Mouse (Mus musculus) myocyte (in vitro differentiated cells): ENCODE results near the gene 4930539E08Rik. TPM values are rescaled to one million over a fixed set of nuclear protein-coding genes. Genes with fewer than 3 reads are reported as not detected.

Source experiments
- H3K27me3 ChIP-seq: one replicate; pipeline ENCODE4 v1.6.1; 2011; ENCODE audit not compliant: control insufficient read depth, insufficient read depth, insufficient read length
- H3K36me3 ChIP-seq: one replicate; pipeline ENCODE4 v1.6.1; 2011; ENCODE audit not compliant: control insufficient read depth, insufficient read depth
- H3K4me2 ChIP-seq: one replicate; pipeline ENCODE4 v1.6.1; 2011; ENCODE audit warnings: low read depth, control low read depth
- H3K4me3 ChIP-seq: one replicate; pipeline ENCODE4 v1.5.1; 2011; ENCODE audit warnings: mild to moderate bottlenecking, control low read depth, moderate library complexity
- H3K79me2 ChIP-seq: one replicate; pipeline ENCODE4 v1.6.1; 2011; ENCODE audit not compliant: control insufficient read depth, insufficient read depth
- H3ac ChIP-seq: one replicate; pipeline ENCODE4 v1.6.1; 2011; ENCODE audit not compliant: control insufficient read depth, insufficient read length
- CEBPB ChIP-seq: IDR thresholded peaks from 2 replicates; pipeline ENCODE4 v1.6.1; 2011; ENCODE audit warnings: mild to moderate bottlenecking, moderate library complexity; ENCODE audit not compliant: poor library complexity, insufficient read depth, severe bottlenecking
- E2F4 ChIP-seq: IDR thresholded peaks from one replicate; pipeline ENCODE4 v1.6.1; 2011; ENCODE audit warnings: mild to moderate bottlenecking, control low read depth, moderate library complexity; ENCODE audit not compliant: insufficient read depth
- MAX ChIP-seq: IDR thresholded peaks from one replicate; pipeline ENCODE4 v1.6.1; 2011; ENCODE audit warnings: low read depth, mild to moderate bottlenecking, control low read depth
- MYOD1 ChIP-seq, 3 experiments: IDR thresholded peaks; one replicate each; pipeline ENCODE4 v1.6.1; 2011; ENCODE audit warnings: control low read depth in 2 of 3, low read depth in 2 of 3, mild to moderate bottlenecking in 2 of 3, moderate library complexity in 1 of 3; ENCODE audit not compliant: insufficient read length in 2 of 3, control insufficient read depth in 1 of 3
- MYOG ChIP-seq, 3 experiments: IDR thresholded peaks; one replicate each; pipeline ENCODE4 v1.6.1; 2011; ENCODE audit warnings: control low read depth in 2 of 3, low read depth in 2 of 3, mild to moderate bottlenecking in 2 of 3; ENCODE audit not compliant: insufficient read length in 2 of 3, control insufficient read depth in 1 of 3, insufficient read depth in 1 of 3
- POLR2A ChIP-seq: IDR thresholded peaks from one replicate; pipeline ENCODE4 v1.6.1; 2011; ENCODE audit warnings: low read depth, mild to moderate bottlenecking, control low read depth, moderate library complexity; ENCODE audit not compliant: insufficient read length
- POLR2AphosphoS2 ChIP-seq: IDR thresholded peaks from one replicate; pipeline ENCODE4 v1.6.1; 2011; ENCODE audit warnings: low read depth, control low read depth; ENCODE audit not compliant: insufficient read length
- REST ChIP-seq: IDR thresholded peaks from one replicate; pipeline ENCODE4 v1.6.1; 2011; ENCODE audit warnings: mild to moderate bottlenecking, control low read depth, moderate library complexity; ENCODE audit not compliant: insufficient read depth, insufficient read length
- SRF ChIP-seq: IDR thresholded peaks from one replicate; pipeline ENCODE4 v1.6.1; 2011; ENCODE audit warnings: low read depth; ENCODE audit not compliant: control insufficient read depth, insufficient read length
- TCF12 ChIP-seq: IDR thresholded peaks from one replicate; pipeline ENCODE4 v1.6.1; 2011; ENCODE audit warnings: mild to moderate bottlenecking, control low read depth; ENCODE audit not compliant: poor library complexity, insufficient read depth, severe bottlenecking
- TCF3 ChIP-seq: IDR thresholded peaks from one replicate; pipeline ENCODE4 v1.6.1; 2011; ENCODE audit warnings: low read depth, control low read depth; ENCODE audit not compliant: insufficient read length
- USF1 ChIP-seq: IDR thresholded peaks from one replicate; pipeline ENCODE4 v1.6.1; 2011; ENCODE audit warnings: low read depth, mild to moderate bottlenecking, control low read depth, moderate library complexity
- polyA plus RNA-seq: library from polyadenylated mRNA; unstranded; fragments of >200 nt; fragmentation: generic; extraction: Trizol; gene quantifications from one replicate; pipeline ENCODE4 v1.2.1, GENCODE M21; 2012; ENCODE audit warnings: missing spikeins

4930539E08Rik gene
- polyA plus RNA-seq, 1 experiment, result not detected

DNA sequence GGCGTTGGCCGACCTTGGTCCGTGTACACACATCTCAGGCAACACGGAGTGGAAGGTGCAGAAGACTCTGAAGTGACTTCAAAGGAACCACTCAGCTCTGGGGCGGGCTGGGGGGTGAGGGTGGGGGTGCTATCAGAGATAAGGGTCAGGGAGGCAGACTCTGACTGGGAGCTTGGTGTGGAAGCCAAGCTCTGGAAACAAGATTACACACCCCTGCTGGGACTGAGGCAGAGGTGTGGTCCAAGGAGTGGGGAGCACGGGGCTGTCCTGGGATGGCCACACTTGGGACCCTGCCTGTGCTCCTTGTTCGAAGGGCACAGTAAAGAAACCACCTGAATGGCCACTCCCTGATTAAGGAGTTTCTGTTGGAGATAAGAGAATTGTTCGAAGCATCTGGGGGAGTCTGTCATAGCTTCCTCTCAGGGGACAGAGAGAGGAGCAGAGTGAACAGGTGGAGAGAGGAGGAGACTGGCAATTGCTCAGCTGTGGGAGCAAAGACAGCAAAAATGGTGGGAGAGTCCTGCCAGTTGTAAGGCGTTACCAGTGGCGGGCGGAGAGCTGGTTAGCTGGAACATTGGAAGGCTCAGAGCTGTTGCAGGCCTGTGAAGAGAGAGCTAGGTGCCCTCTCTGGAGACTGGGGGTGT is 68.0 kb downstream of the 4930539E08Rik start:
- no peak for TF ChIP-seq POLR2AphosphoS2
- no peak for TF ChIP-seq TCF12
- TF ChIP-seq REST, result no peak
- peak in 1 of 3 experiments; percentile 8 for TF ChIP-seq MYOG (IDR thresholded peaks at IDR 0.05; ENCODE audit: control insufficient read depth in 1 of 3, insufficient read depth in 1 of 3, insufficient read length in 2 of 3, low read depth in 2 of 3)
- no peak for TF ChIP-seq CEBPB
- no peak for TF ChIP-seq POLR2A
- TF ChIP-seq TCF3, result no peak
- no peak for TF ChIP-seq MAX
- no peak for TF ChIP-seq SRF
- no peak for TF ChIP-seq USF1
- TF ChIP-seq E2F4, result no peak
- peak in 2 of 3 experiments; percentile 40 to 49 for TF ChIP-seq MYOD1 (IDR thresholded peaks at IDR 0.05; ENCODE audit: control insufficient read depth in 1 of 3, insufficient read length in 2 of 3, low read depth in 2 of 3)
- no peak overlapping the region for H3K4me3 ChIP-seq
- no peaks in the 10 kb centered on the region for H3K36me3 ChIP-seq
- no peak overlapping the region for H3ac ChIP-seq
- H3K4me2 ChIP-seq, result no peak overlapping the region
- no peaks in the 10 kb centered on the region for H3K79me2 ChIP-seq
- H3K27me3 ChIP-seq, result peaks cover 6% of the 10 kb centered on the region

Other genes with a start within 250 kb of the 4930539E08Rik start
- not detected for gene Slc26a8, start 225.1 kb downstream of the 4930539E08Rik start, polyA plus RNA-seq
- gene Mapk14, start 224.0 kb downstream of the 4930539E08Rik start, polyA plus RNA-seq, result 34.6 TPM
- gene AC170998.1, start 189.2 kb downstream of the 4930539E08Rik start, polyA plus RNA-seq, result not detected
- 0.08 TPM for gene Mapk13, start 146.0 kb downstream of the 4930539E08Rik start, polyA plus RNA-seq
- gene Brpf3, start 114.2 kb downstream of the 4930539E08Rik start, polyA plus RNA-seq, result 6.7 TPM
- not detected for gene Pnpla1, start 56.9 kb downstream of the 4930539E08Rik start, polyA plus RNA-seq
- not detected for gene Pxt1, start 28.5 kb upstream of the 4930539E08Rik start, polyA plus RNA-seq
- gene Kctd20, start 36.6 kb upstream of the 4930539E08Rik start, polyA plus RNA-seq, result 34.8 TPM
- gene Stk38, start 92.7 kb upstream of the 4930539E08Rik start, polyA plus RNA-seq, result 28.3 TPM
- gene Srsf3, start 117.3 kb upstream of the 4930539E08Rik start, polyA plus RNA-seq, result 98.2 TPM
- 2,069 TPM for gene Cdkn1a, start 175.7 kb upstream of the 4930539E08Rik start, polyA plus RNA-seq
- 6.8 TPM for gene Rab44, start 198.8 kb upstream of the 4930539E08Rik start, polyA plus RNA-seq